Mouse (Mus musculus) testis, adult 2 months (tissue): Measurements from ENCODE around the gene Erv3. TPM values are rescaled to one million over a fixed set of nuclear protein-coding genes. Genes with fewer than 3 reads are reported as not detected.
"Not testable (repeated sequence)": the region's sequence is repeated elsewhere in the genome, so short reads cannot be mapped to it uniquely, and the experiment has no call there.

Experiments
- H3K27ac ChIP-seq: fragments of 200-500 bp; 2 replicates; pipeline ENCODE4 v1.5.1; 2012; ENCODE audit warnings: low read depth, low read length; ENCODE audit not compliant: control insufficient read depth, insufficient read depth
- H3K27me3 ChIP-seq: fragments of 200-500 bp; 2 replicates; pipeline ENCODE4 v1.6.1; 2012; ENCODE audit warnings: mild to moderate bottlenecking, low read length, moderate library complexity; ENCODE audit not compliant: control insufficient read depth, insufficient read depth
- H3K36me3 ChIP-seq: fragments of 200-500 bp; 2 replicates; pipeline ENCODE4 v1.6.1; 2012; ENCODE audit warnings: mild to moderate bottlenecking, low read length; ENCODE audit not compliant: control insufficient read depth, insufficient read depth
- H3K4me1 ChIP-seq: fragments of 200-500 bp; 2 replicates; pipeline ENCODE4 v1.6.1; 2012; ENCODE audit warnings: low read length; ENCODE audit not compliant: control insufficient read depth, insufficient read depth
- H3K4me3 ChIP-seq: fragments of 200-500 bp; 2 replicates; pipeline ENCODE4 v1.5.1; 2012; ENCODE audit warnings: low read depth, mild to moderate bottlenecking, low read length, moderate library complexity, mixed read lengths; ENCODE audit not compliant: control insufficient read depth
- CTCF ChIP-seq: fragments of 200-500 bp; IDR thresholded peaks from 2 replicates; pipeline ENCODE4 v1.5.1; 2012; ENCODE audit warnings: low read depth, mild to moderate bottlenecking, inconsistent platforms, low read length, moderate library complexity; ENCODE audit not compliant: control insufficient read depth, insufficient read depth, insufficient replicate concordance
- POLR2A ChIP-seq: fragments of 200-500 bp; IDR thresholded peaks from 2 replicates; pipeline ENCODE4 v1.6.1; 2012; ENCODE audit warnings: low read depth, mild to moderate bottlenecking, inconsistent platforms, low read length, moderate library complexity; ENCODE audit not compliant: control insufficient read depth
- polyA plus RNA-seq: library from polyadenylated mRNA; depleted of rRNA; stranded (reverse); fragments of >200 nt; gene quantifications from 2 replicates; pipeline ENCODE4 v1.2.3, GENCODE M21; 2012

Erv3 gene
- polyA plus RNA-seq, 1 experiment: 0.38 TPM

DNA sequence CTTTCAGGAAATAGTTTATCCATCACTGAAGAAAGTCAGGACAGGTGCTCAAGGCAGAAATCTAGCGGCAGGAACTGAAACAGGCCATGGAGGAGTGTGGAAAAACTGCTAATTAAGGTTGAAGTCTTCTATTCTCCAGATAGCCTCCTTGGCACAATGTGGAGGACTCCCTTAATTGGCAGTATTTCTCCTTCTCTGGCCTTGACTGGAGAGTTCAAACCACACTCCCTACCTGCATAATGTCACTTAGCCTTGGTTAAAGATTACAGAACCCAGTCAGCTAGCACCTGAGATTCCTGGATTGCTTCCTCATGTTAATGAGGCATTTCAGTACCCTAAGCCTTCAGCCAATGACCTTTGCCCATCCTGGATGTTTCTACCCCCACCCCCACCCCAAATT, 25.3 kb downstream of the Erv3 start:
- Histone ChIP-seq H3K27ac (no peak overlapping the region), H3K36me3 (no peaks in the 10 kb centered on the region), H3K4me3 (no peak overlapping the region), H3K27me3 (no peaks in the 10 kb centered on the region), H3K4me1 (no peaks in the 10 kb centered on the region)
- no peak for TF ChIP-seq POLR2A
- no peak for TF ChIP-seq CTCF

- no peak overlapping the region for H3K27ac ChIP-seq
- TF ChIP-seq POLR2A: no peak
- H3K4me3 ChIP-seq: no peak overlapping the region
- H3K27me3 ChIP-seq: no peaks in the 10 kb centered on the region
- peaks cover 2% of the 10 kb centered on the region for H3K4me1 ChIP-seq
- no peaks in the 10 kb centered on the region for H3K36me3 ChIP-seq
Observed at GRCm38 (mm10) chr2:131831861-131832260, 27.7 kb downstream of the Erv3 start.

- not testable (repeated sequence) for H3K4me3 ChIP-seq, H3K36me3 ChIP-seq, H3K27me3 ChIP-seq, H3K4me1 ChIP-seq, H3K27ac ChIP-seq
Observed at GRCm38 (mm10) chr2:131830945-131831344, 28.6 kb downstream of the Erv3 start.

GRCm38 (mm10) chr2:131827999-131828975, 31.3 kb downstream of the Erv3 start:
- H3K4me3 ChIP-seq: no peak overlapping the region
- no peak for TF ChIP-seq POLR2A
- no peak for TF ChIP-seq CTCF
- no peak overlapping the region for H3K27ac ChIP-seq
- H3K27me3 ChIP-seq: no peaks in the 10 kb centered on the region
- H3K4me1 ChIP-seq: peaks cover 2% of the 10 kb centered on the region
- no peaks in the 10 kb centered on the region for H3K36me3 ChIP-seq

GRCm38 (mm10) chr2:131827026-131827687, 32.4 kb downstream of the Erv3 start:
- no peaks in the 10 kb centered on the region for H3K27me3 ChIP-seq
- TF ChIP-seq CTCF (no peak), POLR2A (no peak)
- H3K27ac ChIP-seq: no peak overlapping the region
- no peaks in the 10 kb centered on the region for H3K36me3 ChIP-seq
- no peak overlapping the region for H3K4me3 ChIP-seq
- H3K4me1 ChIP-seq: peaks cover 2% of the 10 kb centered on the region

- Histone ChIP-seq H3K27me3 (no peaks in the 10 kb centered on the region), H3K27ac (no peak overlapping the region), H3K4me3 (no peak overlapping the region), H3K4me1 (peaks cover 3% of the 10 kb centered on the region), H3K36me3 (no peaks in the 10 kb centered on the region)
- TF ChIP-seq POLR2A (no peak), CTCF (no peak)
Observed at GRCm38 (mm10) chr2:131825498-131825897, 34.0 kb downstream of the Erv3 start.

- no peaks in the 10 kb centered on the region for H3K36me3 ChIP-seq
- H3K27ac ChIP-seq: no peak overlapping the region
- TF ChIP-seq CTCF (no peak), POLR2A (no peak)
- H3K27me3 ChIP-seq: no peaks in the 10 kb centered on the region
- peak overlapping the region; percentile 23 for H3K4me3 ChIP-seq
- H3K4me1 ChIP-seq: peaks cover 6% of the 10 kb centered on the region
Observed at GRCm38 (mm10) chr2:131823931-131824330, 35.6 kb downstream of the Erv3 start.
